Mouse (Mus musculus) bone marrow, adult 2 months (tissue): ENCODE results near the gene Gm11569.

Source experiments
- CTCF ChIP-seq: fragments of 200-500 bp; IDR thresholded peaks from 2 replicates; pipeline ENCODE4 v1.5.1; 2011; ENCODE audit warnings: low read length, control low read depth; ENCODE audit not compliant: control insufficient read depth, insufficient read depth
- POLR2A ChIP-seq: fragments of 200-500 bp; IDR thresholded peaks from 2 replicates; pipeline ENCODE4 v1.6.1; 2011; ENCODE audit warnings: low read depth, mild to moderate bottlenecking, control low read depth, low read length, borderline replicate concordance; ENCODE audit not compliant: control insufficient read depth

DNA sequence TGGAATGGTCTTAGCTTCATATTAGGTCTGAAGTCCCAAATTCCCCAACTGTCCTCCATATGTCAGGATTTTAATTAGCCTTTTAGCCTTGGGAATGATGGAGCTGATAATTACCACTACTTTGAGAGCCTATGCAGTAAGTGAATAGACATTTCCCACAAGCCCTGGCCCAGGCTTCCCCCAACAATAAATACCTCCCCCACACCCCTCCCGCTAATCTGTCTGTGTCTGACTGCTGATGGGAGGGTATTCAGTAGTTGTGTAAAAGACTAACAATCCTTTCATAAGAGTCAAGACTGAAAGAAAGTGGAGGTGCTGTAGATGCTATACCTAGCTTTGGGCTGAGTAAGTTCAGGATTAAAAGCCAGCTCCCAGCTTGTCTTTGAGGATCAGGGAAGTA lies 43.5 kb upstream of the Gm11569 start:
- no peak for TF ChIP-seq CTCF
- no peak for TF ChIP-seq POLR2A
